Mouse (Mus musculus) splenic B cell, adult 2 months (primary cell): ENCODE measurements around the gene Inmt.

ENCODE experiments used
- DNase-seq: peaks from one replicate; pipeline ENCODE4 v3.0.0-alpha.2; 2011; ENCODE audit warnings: low read depth, low spot score
- H3K27me3 ChIP-seq: 2 replicates; pipeline ENCODE4 v1.6.1; 2012; ENCODE audit warnings: mild to moderate bottlenecking, low read length, moderate library complexity, mixed read lengths; ENCODE audit not compliant: control insufficient read depth, poor library complexity, insufficient read depth, severe bottlenecking
- H3K36me3 ChIP-seq: 2 replicates; pipeline ENCODE4 v1.6.1; 2012; ENCODE audit warnings: mild to moderate bottlenecking, low read length, moderate library complexity, mixed read lengths; ENCODE audit not compliant: control insufficient read depth, poor library complexity, insufficient read depth, severe bottlenecking

Inmt gene

GRCm38 (mm10) chr6:55138343-55138742, 36.5 kb downstream of the Inmt start:
- Histone ChIP-seq H3K36me3 (no peaks in the 10 kb centered on the region), H3K27me3 (no peaks in the 10 kb centered on the region)
- DNase-seq, result no peak

DNA sequence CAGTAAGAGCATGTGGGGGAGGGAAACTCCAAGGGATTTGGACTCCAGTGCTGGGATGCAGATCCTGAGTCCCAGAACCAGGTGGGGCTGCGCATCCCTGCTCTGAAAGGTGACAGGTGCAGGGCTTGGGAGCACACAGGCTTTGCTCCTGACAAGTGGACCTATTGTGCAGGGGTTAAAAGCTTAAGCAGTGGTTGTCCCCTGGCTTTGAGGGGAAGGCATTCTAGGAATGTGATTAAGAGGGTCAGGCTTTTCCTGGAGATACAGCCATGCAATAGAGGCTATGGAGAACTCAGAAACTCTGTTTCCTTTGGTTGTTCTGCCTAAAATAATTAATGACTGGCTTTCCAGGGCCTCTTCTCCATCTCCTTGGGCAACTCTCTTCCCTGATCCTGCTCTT, 41.4 kb downstream of the Inmt start:
- DNase-seq, result no peak
- Histone ChIP-seq H3K36me3 (no peaks in the 10 kb centered on the region), H3K27me3 (no peaks in the 10 kb centered on the region)

- Histone ChIP-seq H3K27me3 (no peaks in the 10 kb centered on the region), H3K36me3 (no peaks in the 10 kb centered on the region)
- no peak for DNase-seq
Measured at GRCm38 (mm10) chr6:55132794-55133193, 42.0 kb downstream of the Inmt start, which contains the start of gene Crhr2. Gene Crhr2, minus strand, starts transcription at chr6:55133016.

DNA sequence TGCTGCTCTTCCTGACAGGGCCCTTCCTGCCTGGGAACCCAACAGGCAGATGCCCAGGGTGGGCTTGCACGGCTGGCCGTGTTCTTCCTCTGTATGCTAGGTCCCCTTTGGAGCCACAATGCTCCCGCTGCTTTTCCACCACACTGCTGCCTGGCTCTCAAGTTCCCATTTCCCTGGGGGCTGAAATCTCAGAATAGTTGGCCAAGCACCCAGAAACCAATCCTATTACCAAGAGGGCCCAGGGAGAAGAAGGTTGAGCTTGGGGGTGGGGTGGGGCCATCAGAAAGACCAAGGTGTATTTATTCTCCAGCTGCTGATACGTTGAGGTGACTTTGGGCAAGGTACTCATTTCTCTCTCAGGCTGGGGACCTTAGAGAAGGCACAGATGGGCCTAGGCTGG, 43.5 kb downstream of the Inmt start:
- DNase-seq, result no peak
- no peaks in the 10 kb centered on the region for H3K36me3 ChIP-seq

DNA sequence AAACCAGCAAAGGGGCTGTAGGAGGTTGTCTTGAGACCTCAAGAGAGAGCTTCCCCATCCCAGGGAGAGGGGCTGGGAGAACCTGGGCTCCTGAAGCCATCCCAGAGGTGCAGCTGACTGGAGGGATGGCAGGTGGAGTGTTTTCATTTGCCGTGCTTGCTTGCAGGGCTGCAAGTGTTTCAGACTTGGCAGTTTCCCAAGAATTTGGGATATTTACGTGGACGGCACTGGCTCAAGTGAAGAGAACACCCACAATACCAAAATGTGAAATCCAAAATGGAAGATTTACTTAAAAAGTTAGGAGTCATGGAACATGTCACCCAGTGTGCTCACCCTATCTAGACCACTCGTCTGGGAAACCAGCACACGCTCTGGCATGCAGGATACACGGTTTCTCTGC, 44.2 kb downstream of the Inmt start:
- no peak for DNase-seq
- Histone ChIP-seq H3K36me3 (no peaks in the 10 kb centered on the region), H3K27me3 (no peaks in the 10 kb centered on the region)

More for the DNA sequence above, 43.5 kb downstream of the Inmt start:
- H3K27me3 ChIP-seq, result no peaks in the 10 kb centered on the region

GRCm38 (mm10) chr6:55128391-55128790, 46.5 kb downstream of the Inmt start:
- no peaks in the 10 kb centered on the region for H3K36me3 ChIP-seq
- no peak for DNase-seq

DNA sequence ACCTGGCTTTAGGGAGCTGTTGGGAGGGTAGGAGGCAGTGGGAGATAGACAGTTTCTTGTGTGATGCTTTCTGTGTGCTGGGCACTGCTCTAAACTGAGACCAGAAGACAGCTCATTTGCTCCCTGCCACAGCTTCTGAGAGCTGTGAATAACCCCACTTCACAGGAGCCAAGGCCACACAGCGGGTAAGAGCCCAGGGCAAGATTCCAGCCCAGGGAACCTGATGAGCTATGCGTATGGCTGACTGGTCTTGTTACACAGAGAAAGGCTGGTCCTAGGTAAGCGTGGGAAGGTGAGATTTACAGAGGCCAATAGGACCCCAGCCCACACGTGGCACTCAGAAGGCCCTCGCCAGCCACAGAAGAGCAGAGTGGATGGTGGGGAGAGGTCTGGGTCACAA, 48.3 kb downstream of the Inmt start:
- DNase-seq, result no peak
- H3K36me3 ChIP-seq, result no peaks in the 10 kb centered on the region
- H3K27me3 ChIP-seq, result no peaks in the 10 kb centered on the region

More at GRCm38 (mm10) chr6:55128391-55128790, 46.5 kb downstream of the Inmt start:
- no peaks in the 10 kb centered on the region for H3K27me3 ChIP-seq

DNA sequence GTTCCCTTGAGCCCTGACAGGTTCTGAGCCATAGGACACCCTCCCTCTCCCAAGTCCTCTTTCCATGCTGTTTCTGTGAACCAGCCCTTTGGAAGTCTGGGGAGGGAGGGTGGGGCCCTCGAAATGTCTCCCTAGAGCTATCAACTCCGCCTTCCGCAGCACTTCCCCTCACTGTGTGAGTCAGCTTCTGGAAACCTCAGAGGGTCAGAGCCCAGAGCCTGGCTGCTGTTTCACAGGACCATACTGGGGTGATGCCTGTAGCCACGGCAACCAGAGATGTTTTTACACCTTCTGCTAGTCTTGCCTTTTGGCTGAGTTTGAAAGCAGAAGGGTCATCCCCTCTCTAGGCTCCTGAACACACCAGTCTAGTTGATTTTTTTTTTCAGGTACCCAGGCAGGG, 51.8 kb downstream of the Inmt start:
- Histone ChIP-seq H3K36me3 (no peaks in the 10 kb centered on the region), H3K27me3 (no peaks in the 10 kb centered on the region)
- no peak for DNase-seq
